Mouse (Mus musculus): Measurements from ENCODE around the gene Gm7029. TPM values are rescaled to one million over a fixed set of nuclear protein-coding genes. Genes with fewer than 3 reads are reported as not detected.
A peak's percentile ranks its signal among the peaks of the same experiment; 100 is the strongest.

The Gm7029 gene
- total and polyA plus RNA-seq, 3 experiments = not detected

GRCm38 (mm10) chr17:33842966-33843795, 30.5 kb upstream of the Gm7029 start, which contains the start of gene Cd320:
TSS of gene Cd320 (plus strand) at chr17:33843091.
- peak; percentile 75 for DNase-seq (ENCODE audit: low spot score)
- TF ChIP-seq CTCF (IDR thresholded peaks at IDR 0.05; ENCODE audit: low read depth, low read length) (no peak), TAL1 (conservative IDR thresholded peaks at IDR 0.05; ENCODE audit: low read depth, low read length) (no peak), POLR2AphosphoS5 (IDR thresholded peaks at IDR 0.05; ENCODE audit: insufficient replicate concordance, low read depth, low read length) (no peak), GATA2 (IDR thresholded peaks at IDR 0.05; ENCODE audit: borderline replicate concordance, low read depth, low read length) (no peak), GATA1 (IDR thresholded peaks at IDR 0.05; ENCODE audit: borderline replicate concordance, low read length) (no peak)
- peaks cover 46% of the 10 kb centered on the region for H3K36me3 ChIP-seq (replicated peaks)
- peak within 1 kb of the TSS; percentile 90 for H3K4me3 ChIP-seq (ENCODE audit: low read depth, low read length)
- peaks cover 25% of the 10 kb centered on the region for H3K4me1 ChIP-seq (ENCODE audit: insufficient read depth, low read depth, low read length)
- no peaks in the 10 kb centered on the region for H3K9me3 ChIP-seq (replicated peaks)
- peak; percentile 62; the same call in 1 of the 2 replicates for ATAC-seq (ENCODE audit: extremely low read depth, insufficient number of reproducible peaks, low FRiP score, poor library complexity, severe bottlenecking)
- H3K27me3 ChIP-seq (ENCODE audit: insufficient read depth, low read length) = no peaks in the 10 kb centered on the region

GRCm38 (mm10) chr17:33844196-33844595, 29.4 kb upstream of the Gm7029 start:
- Histone ChIP-seq H3K9me3 (replicated peaks) (no peaks in the 10 kb centered on the region), H3K36me3 (replicated peaks) (peaks cover 47% of the 10 kb centered on the region), H3K4me1 (ENCODE audit: insufficient read depth, low read depth, low read length) (peaks cover 25% of the 10 kb centered on the region), H3K4me3 (ENCODE audit: low read depth, low read length) (no peak overlapping the region), H3K27me3 (ENCODE audit: insufficient read depth, low read length) (no peaks in the 10 kb centered on the region)
- no peak for DNase-seq (ENCODE audit: low spot score)
- TF ChIP-seq GATA1 (IDR thresholded peaks at IDR 0.05; ENCODE audit: borderline replicate concordance, low read length) = no peak
- no peak for TF ChIP-seq POLR2AphosphoS5 (IDR thresholded peaks at IDR 0.05; ENCODE audit: insufficient replicate concordance, low read depth, low read length)
- TF ChIP-seq TAL1 (conservative IDR thresholded peaks at IDR 0.05; ENCODE audit: low read depth, low read length) = no peak
- TF ChIP-seq GATA2 (IDR thresholded peaks at IDR 0.05; ENCODE audit: borderline replicate concordance, low read depth, low read length) = no peak
- no peak for ATAC-seq (ENCODE audit: extremely low read depth, insufficient number of reproducible peaks, low FRiP score, poor library complexity, severe bottlenecking)

GRCm38 (mm10) chr17:33848139-33848538, 25.5 kb upstream of the Gm7029 start:
- Histone ChIP-seq H3K4me1 (ENCODE audit: insufficient read depth, low read depth, low read length) (peaks cover 15% of the 10 kb centered on the region), H3K27me3 (ENCODE audit: insufficient read depth, low read length) (no peaks in the 10 kb centered on the region), H3K9me3 (replicated peaks) (no peaks in the 10 kb centered on the region), H3K36me3 (replicated peaks) (peaks cover 37% of the 10 kb centered on the region), H3K4me3 (ENCODE audit: low read depth, low read length) (no peak overlapping the region)
- no peak for ATAC-seq (ENCODE audit: extremely low read depth, insufficient number of reproducible peaks, low FRiP score, poor library complexity, severe bottlenecking)
- DNase-seq (ENCODE audit: low spot score) = no peak
- TF ChIP-seq GATA2 (IDR thresholded peaks at IDR 0.05; ENCODE audit: borderline replicate concordance, low read depth, low read length) (no peak), GATA1 (IDR thresholded peaks at IDR 0.05; ENCODE audit: borderline replicate concordance, low read length) (no peak), TAL1 (conservative IDR thresholded peaks at IDR 0.05; ENCODE audit: low read depth, low read length) (no peak), POLR2AphosphoS5 (IDR thresholded peaks at IDR 0.05; ENCODE audit: insufficient replicate concordance, low read depth, low read length) (no peak), CTCF (IDR thresholded peaks at IDR 0.05; ENCODE audit: low read depth, low read length) (no peak)

- TF ChIP-seq POLR2AphosphoS5 (IDR thresholded peaks at IDR 0.05; ENCODE audit: insufficient replicate concordance, low read depth, low read length) (no peak), TAL1 (conservative IDR thresholded peaks at IDR 0.05; ENCODE audit: low read depth, low read length) (no peak), CTCF (IDR thresholded peaks at IDR 0.05; ENCODE audit: low read depth, low read length) (no peak), GATA2 (IDR thresholded peaks at IDR 0.05; ENCODE audit: borderline replicate concordance, low read depth, low read length) (no peak), GATA1 (IDR thresholded peaks at IDR 0.05; ENCODE audit: borderline replicate concordance, low read length) (no peak)
- ATAC-seq (ENCODE audit: extremely low read depth, insufficient number of reproducible peaks, low FRiP score, poor library complexity, severe bottlenecking) (no peak), DNase-seq (ENCODE audit: low spot score) (no peak)
- Histone ChIP-seq H3K4me1 (ENCODE audit: insufficient read depth, low read depth, low read length) (no peaks in the 10 kb centered on the region), H3K4me3 (ENCODE audit: low read depth, low read length) (no peak overlapping the region), H3K27me3 (ENCODE audit: insufficient read depth, low read length) (no peaks in the 10 kb centered on the region), H3K36me3 (replicated peaks) (peaks cover 32% of the 10 kb centered on the region), H3K9me3 (replicated peaks) (no peaks in the 10 kb centered on the region)
Observed at GRCm38 (mm10) chr17:33851331-33851730, 22.3 kb upstream of the Gm7029 start.

GRCm38 (mm10) chr17:33857816-33858215, 15.8 kb upstream of the Gm7029 start:
- Histone ChIP-seq H3K4me1 (ENCODE audit: insufficient read depth, low read depth, low read length) (no peaks in the 10 kb centered on the region), H3K36me3 (replicated peaks) (no peaks in the 10 kb centered on the region), H3K27me3 (ENCODE audit: insufficient read depth, low read length) (no peaks in the 10 kb centered on the region), H3K4me3 (ENCODE audit: low read depth, low read length) (no peak overlapping the region), H3K9me3 (replicated peaks) (peaks cover 2% of the 10 kb centered on the region; the same call in 1 of the 2 replicates)
- TF ChIP-seq CTCF (IDR thresholded peaks at IDR 0.05; ENCODE audit: low read depth, low read length) = no peak
- no peak for TF ChIP-seq TAL1 (conservative IDR thresholded peaks at IDR 0.05; ENCODE audit: low read depth, low read length)
- no peak for TF ChIP-seq GATA2 (IDR thresholded peaks at IDR 0.05; ENCODE audit: borderline replicate concordance, low read depth, low read length)
- TF ChIP-seq GATA1 (IDR thresholded peaks at IDR 0.05; ENCODE audit: borderline replicate concordance, low read length) = no peak
- TF ChIP-seq POLR2AphosphoS5 (IDR thresholded peaks at IDR 0.05; ENCODE audit: insufficient replicate concordance, low read depth, low read length) = no peak
- ATAC-seq (ENCODE audit: extremely low read depth, insufficient number of reproducible peaks, low FRiP score, poor library complexity, severe bottlenecking) = no peak
- no peak for DNase-seq (ENCODE audit: low spot score)

- TF ChIP-seq CTCF (IDR thresholded peaks at IDR 0.05; ENCODE audit: low read depth, low read length) (peak; percentile 62), TAL1 (conservative IDR thresholded peaks at IDR 0.05; ENCODE audit: low read depth, low read length) (no peak), POLR2AphosphoS5 (IDR thresholded peaks at IDR 0.05; ENCODE audit: insufficient replicate concordance, low read depth, low read length) (no peak), GATA1 (IDR thresholded peaks at IDR 0.05; ENCODE audit: borderline replicate concordance, low read length) (no peak)
Observed at GRCm38 (mm10) chr17:33865330-33866030, 8.2 kb upstream of the Gm7029 start.

More at GRCm38 (mm10) chr17:33865330-33866030, 8.2 kb upstream of the Gm7029 start:
- Histone ChIP-seq H3K27me3 (ENCODE audit: insufficient read depth, low read length) (no peaks in the 10 kb centered on the region), H3K36me3 (replicated peaks) (no peaks in the 10 kb centered on the region), H3K4me3 (ENCODE audit: low read depth, low read length) (peak overlapping the region; percentile 55; the same call in 1 of the 2 replicates), H3K4me1 (ENCODE audit: insufficient read depth, low read depth, low read length) (peaks cover 16% of the 10 kb centered on the region), H3K9me3 (replicated peaks) (no peaks in the 10 kb centered on the region)
- ATAC-seq (ENCODE audit: extremely low read depth, insufficient number of reproducible peaks, low FRiP score, poor library complexity, severe bottlenecking) = no peak
- peak; percentile 51 for DNase-seq (ENCODE audit: low spot score)
